Mouse (Mus musculus) lung, embryonic 15.5 days (tissue): ENCODE results near the gene Ttc28. TPM values are rescaled to one million over a fixed set of nuclear protein-coding genes. Genes with fewer than 3 reads are reported as not detected.

Experiments used
- ATAC-seq: fragments of 200-750 bp; cut with Nextera tagmentation; 2 replicates; pipeline ENCODE4 v1.8.0; 2017; ENCODE audit warnings: moderate number of reproducible peaks, borderline replicate concordance; ENCODE audit not compliant: low FRiP score, low TSS enrichment; ENCODE audit errors: extremely low read depth
- H3K27ac ChIP-seq: fragments of 300-500 bp; sonication (generic); 2 replicates; pipeline ENCODE4 v1.5.1; 2015; ENCODE audit warnings: moderate library complexity, mild to moderate bottlenecking, inconsistent platforms
- H3K27me3 ChIP-seq: fragments of 300-500 bp; sonication (generic); 2 replicates; pipeline ENCODE4 v1.6.1; 2015; ENCODE audit warnings: inconsistent platforms
- H3K36me3 ChIP-seq: fragments of 300-500 bp; sonication (generic); 2 replicates; pipeline ENCODE4 v1.6.1; 2015; ENCODE audit warnings: inconsistent platforms
- H3K4me1 ChIP-seq: fragments of 300-500 bp; sonication (generic); 2 replicates; pipeline ENCODE4 v1.6.1; 2015; ENCODE audit warnings: inconsistent platforms
- H3K4me2 ChIP-seq: fragments of 300-500 bp; sonication (generic); 2 replicates; pipeline ENCODE4 v1.6.1; 2015; ENCODE audit warnings: inconsistent platforms, mild to moderate bottlenecking, moderate library complexity
- H3K4me3 ChIP-seq: fragments of 300-500 bp; sonication (generic); 2 replicates; pipeline ENCODE4 v1.5.1; 2015; ENCODE audit warnings: mild to moderate bottlenecking, inconsistent platforms
- H3K9ac ChIP-seq: fragments of 300-500 bp; sonication (generic); 2 replicates; pipeline ENCODE4 v1.6.1; 2015; ENCODE audit warnings: inconsistent platforms
- H3K9me3 ChIP-seq: fragments of 300-500 bp; sonication (generic); 2 replicates; pipeline ENCODE4 v1.6.1; 2016; ENCODE audit warnings: inconsistent platforms
- WGBS: fragments of 180-500 bp; shearing (Covaris S2); methylation state at CpG from one replicate; pipeline ENCODE4 v1.1.7; 2015; 5-methylcytosine and 5-hydroxymethylcytosine counted together
- polyA plus RNA-seq: library from polyadenylated mRNA; unstranded; fragments of >200 nt; fragmentation: Nextera tagmentation; extraction: Ambion mirVana; gene quantifications from 2 replicates; pipeline ENCODE4 v1.2.1, GENCODE M21; 2015

Ttc28 gene
- polyA plus RNA-seq, 1 experiment from 2014 or later, result 9.9 TPM

GRCm38 (mm10) chr5:111164348-111164920 lies 284.8 kb downstream of the Ttc28 start:
- no peaks in the 10 kb centered on the region for H3K9me3 ChIP-seq
- 39% methylated on average over 9 of the region's 9 CpGs for WGBS
- H3K4me2 ChIP-seq, result no peak overlapping the region
- H3K36me3 ChIP-seq, result no peaks in the 10 kb centered on the region
- no peak for ATAC-seq
- H3K27ac ChIP-seq, result no peak overlapping the region
- peaks cover 22% of the 10 kb centered on the region for H3K4me1 ChIP-seq
- no peaks in the 10 kb centered on the region for H3K27me3 ChIP-seq
- no peak overlapping the region for H3K4me3 ChIP-seq
- H3K9ac ChIP-seq, result no peak overlapping the region

GRCm38 (mm10) chr5:111170383-111170782 lies 290.8 kb downstream of the Ttc28 start:
- 60% methylated on average over 9 of the region's 9 CpGs for WGBS
- ATAC-seq, result no peak

GRCm38 (mm10) chr5:111175410-111175809 lies 295.8 kb downstream of the Ttc28 start:
- H3K9ac ChIP-seq, result no peak overlapping the region
- H3K4me3 ChIP-seq, result no peak overlapping the region
- H3K27me3 ChIP-seq, result no peaks in the 10 kb centered on the region
- no peaks in the 10 kb centered on the region for H3K36me3 ChIP-seq
- WGBS, result 54% methylated on average over 12 of the region's 12 CpGs
- ATAC-seq, result no peak
- H3K9me3 ChIP-seq, result no peaks in the 10 kb centered on the region
- H3K27ac ChIP-seq, result no peak overlapping the region
- H3K4me2 ChIP-seq, result no peak overlapping the region
- peaks cover 31% of the 10 kb centered on the region for H3K4me1 ChIP-seq

More at GRCm38 (mm10) chr5:111170383-111170782, 290.8 kb downstream of the Ttc28 start:
- no peaks in the 10 kb centered on the region for H3K9me3 ChIP-seq
- H3K36me3 ChIP-seq, result no peaks in the 10 kb centered on the region
- no peaks in the 10 kb centered on the region for H3K27me3 ChIP-seq
- H3K4me3 ChIP-seq, result no peak overlapping the region
- no peak overlapping the region for H3K27ac ChIP-seq
- 0 out of 2 replicates have a peak, but pooled peaks cover under 1% of the 10 kb centered on the region for H3K4me1 ChIP-seq
- no peak overlapping the region for H3K9ac ChIP-seq
- H3K4me2 ChIP-seq, result no peak overlapping the region

DNA sequence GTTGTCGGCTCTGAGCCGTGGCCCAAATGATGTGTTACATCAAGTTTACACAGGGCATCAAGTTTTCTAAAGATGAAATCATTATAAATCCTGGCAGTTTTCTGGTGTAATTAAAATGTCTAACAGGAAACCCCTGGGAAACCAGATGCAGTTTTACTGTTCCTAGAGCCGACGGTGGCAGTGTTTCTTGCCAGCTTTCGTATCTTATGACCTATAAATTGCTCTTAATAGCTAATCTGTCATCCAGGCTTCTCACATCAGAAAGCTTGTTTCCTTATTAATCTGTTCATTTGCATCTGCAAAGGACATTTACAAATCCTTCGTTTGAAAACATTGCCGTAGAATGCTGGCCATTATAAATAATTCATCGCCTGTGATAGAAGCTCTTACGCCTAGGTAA lies 296.2 kb downstream of the Ttc28 start:
- Histone ChIP-seq H3K27me3 (no peaks in the 10 kb centered on the region), H3K4me2 (no peak overlapping the region), H3K4me3 (no peak overlapping the region), H3K27ac (no peak overlapping the region), H3K9me3 (no peaks in the 10 kb centered on the region), H3K9ac (no peak overlapping the region), H3K4me1 (peaks cover 34% of the 10 kb centered on the region), H3K36me3 (no peaks in the 10 kb centered on the region)
- 64% methylated on average over 9 of the region's 9 CpGs for WGBS
- no peak for ATAC-seq

DNA sequence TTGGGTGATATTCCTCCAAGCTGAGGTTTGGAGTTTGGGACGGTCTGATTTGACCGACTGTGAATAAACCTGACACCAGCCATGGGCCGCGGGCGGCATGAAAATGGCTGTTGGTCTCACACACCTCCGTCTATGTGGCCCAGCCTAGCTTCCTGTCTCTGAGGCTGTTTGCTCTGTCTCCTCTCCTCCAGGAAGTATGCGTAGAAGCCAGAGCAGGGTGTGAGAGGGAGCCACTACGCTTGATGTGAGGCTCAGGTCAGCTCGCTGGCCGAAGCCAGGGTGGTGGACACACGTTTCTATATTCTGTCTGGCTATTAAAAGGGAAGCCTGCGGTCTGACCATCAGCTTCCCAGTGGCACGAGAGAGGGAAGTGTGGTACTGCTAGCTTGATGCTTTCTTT lies 296.8 kb downstream of the Ttc28 start:
- H3K4me3 ChIP-seq, result no peak overlapping the region
- WGBS, result 74% methylated on average over 13 of the region's 13 CpGs
- no peak overlapping the region for H3K27ac ChIP-seq
- H3K9ac ChIP-seq, result no peak overlapping the region
- no peaks in the 10 kb centered on the region for H3K36me3 ChIP-seq
- H3K4me2 ChIP-seq, result no peak overlapping the region
- no peaks in the 10 kb centered on the region for H3K27me3 ChIP-seq
- no peaks in the 10 kb centered on the region for H3K9me3 ChIP-seq
- H3K4me1 ChIP-seq, result peaks cover 38% of the 10 kb centered on the region
- ATAC-seq, result no peak

GRCm38 (mm10) chr5:111178324-111179076 lies 298.9 kb downstream of the Ttc28 start:
- Histone ChIP-seq H3K9ac (no peak overlapping the region), H3K4me1 (peaks cover 38% of the 10 kb centered on the region), H3K27ac (peak overlapping the region; percentile 41; the same call in 1 of the 2 replicates), H3K4me2 (peak overlapping the region; percentile 30), H3K27me3 (no peaks in the 10 kb centered on the region), H3K9me3 (no peaks in the 10 kb centered on the region), H3K36me3 (no peaks in the 10 kb centered on the region; the same call in 1 of the 2 replicates), H3K4me3 (no peak overlapping the region)
- ATAC-seq, result no peak; the same call in 1 of the 2 replicates
- 49% methylated on average over 21 of the region's 21 CpGs for WGBS

DNA sequence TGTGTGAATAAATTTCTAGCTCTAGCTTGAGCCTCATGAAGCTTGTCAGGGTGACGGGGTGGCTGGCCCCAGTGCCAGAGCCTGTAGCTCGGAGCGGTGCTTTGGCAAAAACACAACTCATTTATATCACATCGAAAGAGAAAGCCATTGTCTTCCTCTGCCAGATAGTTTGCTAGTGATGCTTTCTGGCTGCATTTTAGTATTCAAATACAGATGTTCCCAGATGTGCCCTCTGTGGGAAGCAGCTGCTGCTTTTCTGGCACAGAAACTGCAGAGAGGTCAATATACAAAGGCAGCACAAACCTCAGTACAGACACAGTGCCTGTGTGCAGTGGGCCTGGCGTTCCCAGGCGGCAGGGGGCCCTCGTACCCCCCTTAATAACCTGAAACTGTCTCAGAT lies 300.0 kb downstream of the Ttc28 start:
- H3K36me3 ChIP-seq, result no peaks in the 10 kb centered on the region; the same call in 1 of the 2 replicates
- no peak overlapping the region for H3K4me2 ChIP-seq
- no peak overlapping the region for H3K4me3 ChIP-seq
- H3K27me3 ChIP-seq, result no peaks in the 10 kb centered on the region
- WGBS, result 48% methylated on average over 7 of the region's 7 CpGs
- no peak overlapping the region for H3K27ac ChIP-seq
- peaks cover 38% of the 10 kb centered on the region for H3K4me1 ChIP-seq
- H3K9ac ChIP-seq, result no peak overlapping the region
- H3K9me3 ChIP-seq, result no peaks in the 10 kb centered on the region
- no peak for ATAC-seq

- Histone ChIP-seq H3K27ac (no peak overlapping the region), H3K4me1 (peaks cover 38% of the 10 kb centered on the region), H3K9ac (no peak overlapping the region), H3K4me2 (no peak overlapping the region), H3K36me3 (no peaks in the 10 kb centered on the region; the same call in 1 of the 2 replicates), H3K4me3 (no peak overlapping the region), H3K9me3 (no peaks in the 10 kb centered on the region), H3K27me3 (no peaks in the 10 kb centered on the region)
- ATAC-seq, result no peak; the same call in 1 of the 2 replicates
- 49% methylated on average over 25 of the region's 25 CpGs for WGBS
These were observed 300.8 kb downstream of the Ttc28 start for GRCm38 (mm10) chr5:111180091-111181053.

- Histone ChIP-seq H3K27ac (no peak overlapping the region), H3K9ac (no peak overlapping the region), H3K36me3 (no peaks in the 10 kb centered on the region; the same call in 1 of the 2 replicates), H3K4me3 (no peak overlapping the region), H3K4me1 (peaks cover 32% of the 10 kb centered on the region), H3K27me3 (no peaks in the 10 kb centered on the region), H3K4me2 (no peak overlapping the region), H3K9me3 (no peaks in the 10 kb centered on the region)
- WGBS, result 73% methylated on average over 7 of the region's 7 CpGs
- no peak for ATAC-seq
These were observed 301.8 kb downstream of the Ttc28 start for GRCm38 (mm10) chr5:111181204-111181912.

GRCm38 (mm10) chr5:111186600-111186999 lies 307.0 kb downstream of the Ttc28 start:
- H3K27me3 ChIP-seq, result no peaks in the 10 kb centered on the region
- 49% methylated on average over 11 of the region's 11 CpGs for WGBS
- no peak overlapping the region for H3K9ac ChIP-seq
- no peaks in the 10 kb centered on the region; the same call in 1 of the 2 replicates for H3K36me3 ChIP-seq
- no peaks in the 10 kb centered on the region for H3K4me1 ChIP-seq
- ATAC-seq, result 0 out of 2 replicates have a peak, but pooled peaks have one; percentile 42
- H3K9me3 ChIP-seq, result no peaks in the 10 kb centered on the region
- H3K27ac ChIP-seq, result no peak overlapping the region
- H3K4me2 ChIP-seq, result no peak overlapping the region
- H3K4me3 ChIP-seq, result no peak overlapping the region

GRCm38 (mm10) chr5:111191972-111192371 lies 312.4 kb downstream of the Ttc28 start:
- H3K36me3 ChIP-seq, result no peaks in the 10 kb centered on the region
- no peak overlapping the region for H3K9ac ChIP-seq
- ATAC-seq, result no peak
- H3K4me3 ChIP-seq, result no peak overlapping the region
- 80% methylated on average over 9 of the region's 9 CpGs for WGBS
- no peaks in the 10 kb centered on the region for H3K27me3 ChIP-seq
- no peak overlapping the region for H3K4me2 ChIP-seq
- H3K9me3 ChIP-seq, result no peaks in the 10 kb centered on the region
- H3K4me1 ChIP-seq, result peaks cover 10% of the 10 kb centered on the region
- no peak overlapping the region for H3K27ac ChIP-seq
